Mouse (Mus musculus) intestine, postnatal 0 days (tissue): ENCODE measurements around the gene Cdh18. TPM values are rescaled to one million over a fixed set of nuclear protein-coding genes. Genes with fewer than 3 reads are reported as not detected.
A peak's percentile ranks its signal among the peaks of the same experiment; 100 is the strongest.

Source experiments
- ATAC-seq: fragments of 200-750 bp; cut with Nextera tagmentation; 2 replicates; pipeline ENCODE4 v1.8.0; 2017; ENCODE audit warnings: mild to moderate bottlenecking, moderate TSS enrichment, moderate library complexity
- H3K27ac ChIP-seq: fragments of 300-500 bp; sonication (generic); 2 replicates; pipeline ENCODE4 v1.5.1; 2014; ENCODE audit warnings: mild to moderate bottlenecking, low read depth, low read length, moderate library complexity
- H3K27me3 ChIP-seq: fragments of 300-500 bp; sonication (generic); replicated peaks from 2 replicates; pipeline ENCODE4 v1.6.1; 2014; ENCODE audit warnings: low read length, mixed read lengths; ENCODE audit not compliant: control insufficient read depth, insufficient read depth
- H3K36me3 ChIP-seq: fragments of 300-500 bp; sonication (generic); 2 replicates; pipeline ENCODE4 v1.6.1; 2014; ENCODE audit warnings: mild to moderate bottlenecking, moderate library complexity; ENCODE audit not compliant: control insufficient read depth, insufficient read depth
- H3K4me1 ChIP-seq: fragments of 300-500 bp; sonication (generic); replicated peaks from 2 replicates; pipeline ENCODE4 v1.6.1; 2014; ENCODE audit warnings: antibody characterized with exemption, low read length, mixed read lengths; ENCODE audit not compliant: control insufficient read depth, insufficient read depth
- H3K4me2 ChIP-seq: fragments of 300-500 bp; sonication (generic); replicated peaks from 2 replicates; pipeline ENCODE4 v1.6.1; 2014; ENCODE audit warnings: low read depth, mild to moderate bottlenecking, moderate library complexity
- H3K4me3 ChIP-seq: fragments of 300-500 bp; sonication (generic); 2 replicates; pipeline ENCODE4 v1.5.1; 2014; ENCODE audit warnings: low read depth, low read length
- H3K9ac ChIP-seq: fragments of 300-500 bp; sonication (generic); 2 replicates; pipeline ENCODE4 v1.6.1; 2014; ENCODE audit warnings: mild to moderate bottlenecking, low read depth, low read length
- H3K9me3 ChIP-seq: fragments of 300-500 bp; sonication (generic); 2 replicates; pipeline ENCODE4 v1.6.1; 2016; ENCODE audit warnings: mixed run types; ENCODE audit not compliant: control insufficient read depth
- CTCF ChIP-seq: sonication (generic); IDR thresholded peaks from 2 replicates; pipeline ENCODE4 v1.5.1; 2016; ENCODE audit warnings: low read depth, mild to moderate bottlenecking, control low read depth, antibody characterized with exemption, moderate library complexity
- WGBS: fragments of 180-500 bp; shearing (Covaris S2); extraction: QIAGEN DNeasy Blood & Tissue Kit; methylation state at CpG from one replicate; pipeline ENCODE4 v1.1.7; 2014; 5-methylcytosine and 5-hydroxymethylcytosine counted together
- polyA plus RNA-seq: library from polyadenylated mRNA; unstranded; fragments of >200 nt; fragmentation: Nextera tagmentation; extraction: Ambion mirVana; gene quantifications from 2 replicates; pipeline ENCODE4 v1.2.1, GENCODE M21; 2015

The Cdh18 gene
- polyA plus RNA-seq, 1 experiment from 2014 or later: 0.25 TPM

GRCm38 (mm10) chr15:23470527-23471475, 922.0 kb downstream of the Cdh18 start:
- Histone ChIP-seq H3K9ac (no peak overlapping the region), H3K9me3 (no peaks in the 10 kb centered on the region), H3K27ac (no peak overlapping the region), H3K4me3 (no peak overlapping the region), H3K4me1 (no peaks in the 10 kb centered on the region), H3K4me2 (no peak overlapping the region), H3K36me3 (no peaks in the 10 kb centered on the region), H3K27me3 (no peaks in the 10 kb centered on the region)
- 84% methylated on average over 7 of the region's 7 CpGs for WGBS
- no peak for ATAC-seq
- peak; percentile 32; the same call in 1 of the 2 replicates for TF ChIP-seq CTCF

GRCm38 (mm10) chr15:23486306-23486705, 937.5 kb downstream of the Cdh18 start:
- ATAC-seq: no peak
- 29% methylated on average over 1 of the region's 1 CpGs for WGBS

GRCm38 (mm10) chr15:23506480-23506879, 957.7 kb downstream of the Cdh18 start:
- Histone ChIP-seq H3K27ac (no peak overlapping the region), H3K4me1 (no peaks in the 10 kb centered on the region), H3K4me2 (no peak overlapping the region), H3K36me3 (no peaks in the 10 kb centered on the region), H3K4me3 (no peak overlapping the region), H3K9me3 (no peaks in the 10 kb centered on the region), H3K27me3 (no peaks in the 10 kb centered on the region), H3K9ac (no peak overlapping the region)
- TF ChIP-seq CTCF: no peak
- no peak for ATAC-seq
- 80% methylated on average over 4 of the region's 4 CpGs for WGBS

More at GRCm38 (mm10) chr15:23486306-23486705, 937.5 kb downstream of the Cdh18 start:
- H3K9ac ChIP-seq: no peak overlapping the region
- no peak overlapping the region for H3K4me2 ChIP-seq
- no peaks in the 10 kb centered on the region for H3K27me3 ChIP-seq
- H3K36me3 ChIP-seq: no peaks in the 10 kb centered on the region
- TF ChIP-seq CTCF: peak; percentile 55
- no peaks in the 10 kb centered on the region for H3K9me3 ChIP-seq
- H3K27ac ChIP-seq: no peak overlapping the region
- no peak overlapping the region for H3K4me3 ChIP-seq
- H3K4me1 ChIP-seq: no peaks in the 10 kb centered on the region

- no peak for TF ChIP-seq CTCF
- 40% methylated on average over 2 of the region's 2 CpGs for WGBS
These were observed 960.9 kb downstream of the Cdh18 start for GRCm38 (mm10) chr15:23509694-23510093.

GRCm38 (mm10) chr15:23515786-23516185, 967.0 kb downstream of the Cdh18 start:
- 84% methylated on average over 3 of the region's 3 CpGs for WGBS
- Histone ChIP-seq H3K9me3 (no peaks in the 10 kb centered on the region), H3K4me3 (no peak overlapping the region), H3K36me3 (no peaks in the 10 kb centered on the region), H3K27me3 (no peaks in the 10 kb centered on the region), H3K4me1 (no peaks in the 10 kb centered on the region), H3K27ac (no peak overlapping the region), H3K4me2 (no peak overlapping the region), H3K9ac (no peak overlapping the region)
- no peak for TF ChIP-seq CTCF
- no peak for ATAC-seq

More at GRCm38 (mm10) chr15:23509694-23510093, 960.9 kb downstream of the Cdh18 start:
- no peaks in the 10 kb centered on the region for H3K27me3 ChIP-seq
- no peak overlapping the region for H3K4me3 ChIP-seq
- no peaks in the 10 kb centered on the region for H3K36me3 ChIP-seq
- ATAC-seq: no peak
- no peak overlapping the region for H3K9ac ChIP-seq
- no peak overlapping the region for H3K27ac ChIP-seq
- H3K4me1 ChIP-seq: no peaks in the 10 kb centered on the region
- H3K4me2 ChIP-seq: no peak overlapping the region
- H3K9me3 ChIP-seq: no peaks in the 10 kb centered on the region

GRCm38 (mm10) chr15:23518079-23518478, 969.3 kb downstream of the Cdh18 start:
- no peaks in the 10 kb centered on the region for H3K27me3 ChIP-seq
- WGBS: 84% methylated on average over 2 of the region's 2 CpGs
- no peak overlapping the region for H3K4me2 ChIP-seq
- no peak overlapping the region for H3K27ac ChIP-seq
- H3K4me1 ChIP-seq: no peaks in the 10 kb centered on the region
- no peaks in the 10 kb centered on the region for H3K9me3 ChIP-seq
- no peaks in the 10 kb centered on the region for H3K36me3 ChIP-seq
- ATAC-seq: no peak
- no peak overlapping the region for H3K9ac ChIP-seq
- no peak for TF ChIP-seq CTCF
- H3K4me3 ChIP-seq: no peak overlapping the region
